Mouse (Mus musculus): ENCODE data around the gene Eya4.

DNA sequence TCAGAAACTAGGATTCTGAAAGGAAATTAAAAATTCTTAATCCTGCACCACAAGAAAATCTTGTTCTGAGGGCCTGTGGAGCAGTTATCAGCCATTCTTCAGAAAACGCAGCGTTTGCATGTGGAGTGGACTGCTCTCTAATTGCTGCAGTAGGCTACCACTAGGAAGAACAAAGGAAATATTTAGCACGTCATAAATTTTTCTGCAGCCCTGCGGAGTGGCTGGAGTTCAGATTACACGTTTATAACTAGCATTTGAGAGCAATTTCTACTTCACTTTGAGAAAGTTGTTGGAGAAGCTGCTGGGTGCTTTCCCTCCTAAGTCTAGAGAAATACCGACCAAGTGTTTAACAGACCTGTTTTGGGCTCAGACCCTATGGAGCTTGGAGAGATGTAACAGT is 43.6 kb upstream of the Eya4 start:
- TF ChIP-seq CTCF (conservative IDR thresholded peaks at IDR 0.05; ENCODE audit: insufficient read depth, insufficient read length, low read depth, low read length) = no peak
- TF ChIP-seq POLR2A (IDR thresholded peaks at IDR 0.05; ENCODE audit: low read depth, low read length) = no peak
